Mouse (Mus musculus) MEL (cell line): Measurements from ENCODE around the gene Cat. TPM values are rescaled to one million over a fixed set of nuclear protein-coding genes. Genes with fewer than 3 reads are reported as not detected.

Experiments used
- DNase-seq: peaks from one replicate; pipeline ENCODE4 v3.0.0; 2011; ENCODE audit warnings: low read depth, low spot score
- H3K27ac ChIP-seq: 2 replicates; pipeline ENCODE4 v1.5.1; 2012; ENCODE audit warnings: low read depth, mild to moderate bottlenecking, control low read depth, low read length, moderate library complexity; ENCODE audit not compliant: control insufficient read depth
- H3K27me3 ChIP-seq, 2 experiments: fragments of 150-350 bp in 1 of 2; sonication (generic) in 1 of 2; 2 replicates each; pipeline ENCODE4 v1.6.1; 2012; ENCODE audit warnings: low read length in 2 of 2, mild to moderate bottlenecking in 2 of 2, improper control_type of control experiment in 1 of 2, moderate library complexity in 1 of 2; ENCODE audit not compliant: insufficient read depth in 2 of 2, control insufficient read depth in 1 of 2
- H3K36me3 ChIP-seq, 2 experiments: 2 replicates each; pipeline ENCODE4 v1.6.1; 2012 to 2014; ENCODE audit warnings: low read length in 2 of 2, improper control_type of control experiment in 1 of 2, inconsistent platforms in 1 of 2, mild to moderate bottlenecking in 1 of 2; ENCODE audit not compliant: insufficient read depth in 2 of 2, control insufficient read depth in 1 of 2
- H3K4me1 ChIP-seq, 2 experiments: fragments of 150-350 bp in 1 of 2; sonication (generic) in 1 of 2; 2 replicates each; pipeline ENCODE4 v1.6.1; 2012; ENCODE audit warnings: low read length in 2 of 2, improper control_type of control experiment in 1 of 2, mild to moderate bottlenecking in 1 of 2; ENCODE audit not compliant: insufficient read depth in 2 of 2, control insufficient read depth in 1 of 2
- H3K4me3 ChIP-seq, 2 experiments: fragments of 150-350 bp in 1 of 2; sonication (generic) in 1 of 2; 2 replicates each; pipeline ENCODE4 v1.5.1; 2012; ENCODE audit warnings: low read depth in 2 of 2, low read length in 2 of 2, mild to moderate bottlenecking in 2 of 2, moderate library complexity in 2 of 2, control low read depth in 1 of 2, improper control_type of control experiment in 1 of 2; ENCODE audit not compliant: control insufficient read depth in 1 of 2, insufficient read depth in 1 of 2
- H3K79me2 ChIP-seq: 2 replicates; pipeline ENCODE4 v1.6.1; 2012; ENCODE audit warnings: mild to moderate bottlenecking, low read length, moderate library complexity; ENCODE audit not compliant: control insufficient read depth, poor library complexity, insufficient read depth
- H3K9ac ChIP-seq: 2 replicates; pipeline ENCODE4 v1.6.1; 2012; ENCODE audit warnings: low read depth, mild to moderate bottlenecking, control low read depth, low read length, moderate library complexity; ENCODE audit not compliant: control insufficient read depth, poor library complexity, severe bottlenecking
- H3K9me3 ChIP-seq: fragments of 150-350 bp; sonication (generic); replicated peaks from 2 replicates; pipeline ENCODE4 v1.6.1; 2012; ENCODE audit warnings: mild to moderate bottlenecking, low read length, improper control_type of control experiment, moderate library complexity; ENCODE audit not compliant: insufficient read depth
- CHD1 ChIP-seq: IDR thresholded peaks from 2 replicates; pipeline ENCODE4 v1.6.1; 2012; ENCODE audit warnings: low read depth, mild to moderate bottlenecking, inconsistent platforms, low read length, improper control_type of control experiment
- CTCF ChIP-seq, 3 experiments: IDR thresholded peaks in 2 of 3; conservative IDR thresholded peaks in 1 of 3; 2 replicates each; pipeline ENCODE4 v1.5.1; 2011 to 2012; ENCODE audit warnings: low read length in 3 of 3, low read depth in 2 of 3, mild to moderate bottlenecking in 2 of 3, improper control_type of control experiment in 1 of 3, inconsistent platforms in 1 of 3, mixed read lengths in 1 of 3, moderate library complexity in 1 of 3; ENCODE audit not compliant: control insufficient read depth in 1 of 3, insufficient read depth in 1 of 3, poor library complexity in 1 of 3, severe bottlenecking in 1 of 3
- ETS1 ChIP-seq: IDR thresholded peaks from 2 replicates; pipeline ENCODE4 v1.6.1; 2012; ENCODE audit warnings: low read depth, mild to moderate bottlenecking, inconsistent platforms, low read length, improper control_type of control experiment, moderate library complexity
- GATA1 ChIP-seq: IDR thresholded peaks from 2 replicates; pipeline ENCODE4 v1.6.1; 2011; ENCODE audit warnings: low read depth, low read length, improper control_type of control experiment
- HCFC1 ChIP-seq: IDR thresholded peaks from 2 replicates; pipeline ENCODE4 v1.6.1; 2012; ENCODE audit warnings: low read depth, mild to moderate bottlenecking, inconsistent platforms, low read length, improper control_type of control experiment, moderate library complexity
- JUND ChIP-seq: IDR thresholded peaks from 2 replicates; pipeline ENCODE4 v1.6.1; 2011; ENCODE audit warnings: low read depth, mild to moderate bottlenecking, improper control_type of control experiment, low read length
- KAT2A ChIP-seq: conservative IDR thresholded peaks from 2 replicates; pipeline ENCODE4 v1.6.1; 2012; ENCODE audit warnings: low read depth, low read length, improper control_type of control experiment, inconsistent platforms
- MEF2A ChIP-seq: IDR thresholded peaks from 2 replicates; pipeline ENCODE4 v1.6.1; 2014; ENCODE audit warnings: low read depth, mild to moderate bottlenecking, inconsistent platforms, low read length, improper control_type of control experiment; ENCODE audit not compliant: poor library complexity, insufficient replicate concordance, severe bottlenecking; ENCODE audit errors: extremely low read depth
- MXI1 ChIP-seq: IDR thresholded peaks from 2 replicates; pipeline ENCODE4 v1.6.1; 2011; ENCODE audit warnings: mild to moderate bottlenecking, low read depth, low read length, improper control_type of control experiment
- MYB ChIP-seq: IDR thresholded peaks from 2 replicates; pipeline ENCODE4 v1.6.1; 2011; ENCODE audit warnings: mild to moderate bottlenecking, low read depth, low read length, improper control_type of control experiment
- MYC ChIP-seq: IDR thresholded peaks from 2 replicates; pipeline ENCODE4 v1.6.1; 2011; ENCODE audit warnings: low read depth, mild to moderate bottlenecking, low read length, improper control_type of control experiment, moderate library complexity
- NELFE ChIP-seq: IDR thresholded peaks from 2 replicates; pipeline ENCODE4 v1.6.1; 2011; ENCODE audit warnings: low read depth, low read length, improper control_type of control experiment
- POLR2AphosphoS2 ChIP-seq: IDR thresholded peaks from 2 replicates; pipeline ENCODE4 v1.6.1; 2011; ENCODE audit warnings: low read length, improper control_type of control experiment
- POLR2AphosphoS5 ChIP-seq: IDR thresholded peaks from 2 replicates; pipeline ENCODE4 v1.6.1; 2012; ENCODE audit warnings: low read depth, borderline replicate concordance, mild to moderate bottlenecking, inconsistent platforms, low read length, moderate library complexity, mixed read lengths
- RCOR1 ChIP-seq: IDR thresholded peaks from 2 replicates; pipeline ENCODE4 v1.6.1; 2012; ENCODE audit warnings: low read depth, mild to moderate bottlenecking, inconsistent platforms, low read length, improper control_type of control experiment
- SIN3A ChIP-seq: IDR thresholded peaks from 2 replicates; pipeline ENCODE4 v1.6.1; 2012; ENCODE audit warnings: low read length, improper control_type of control experiment, inconsistent platforms
- SMC3 ChIP-seq: IDR thresholded peaks from 2 replicates; pipeline ENCODE4 v1.6.1; 2011; ENCODE audit warnings: low read depth, low read length, improper control_type of control experiment
- TAL1 ChIP-seq: IDR thresholded peaks from 2 replicates; pipeline ENCODE4 v1.6.1; 2012; ENCODE audit warnings: mild to moderate bottlenecking, inconsistent platforms, low read length, moderate library complexity, mixed read lengths
- TBP ChIP-seq: IDR thresholded peaks from 2 replicates; pipeline ENCODE4 v1.8.0; 2011; ENCODE audit warnings: low read depth, low read length, improper control_type of control experiment
- TCF12 ChIP-seq: IDR thresholded peaks from 2 replicates; pipeline ENCODE4 v1.6.1; 2014; ENCODE audit warnings: low read depth, mild to moderate bottlenecking, inconsistent platforms, low read length, improper control_type of control experiment, moderate library complexity
- UBTF ChIP-seq: IDR thresholded peaks from 2 replicates; pipeline ENCODE4 v1.6.1; 2012; ENCODE audit warnings: low read depth, mild to moderate bottlenecking, inconsistent platforms, low read length, improper control_type of control experiment, moderate library complexity, borderline replicate concordance; ENCODE audit not compliant: insufficient read depth
- USF2 ChIP-seq, 2 experiments: IDR thresholded peaks; 2 replicates each; pipeline ENCODE4 v1.6.1; 2011 to 2012; ENCODE audit warnings: improper control_type of control experiment in 2 of 2, low read length in 2 of 2, borderline replicate concordance in 1 of 2, inconsistent platforms in 1 of 2, low read depth in 1 of 2, mild to moderate bottlenecking in 1 of 2; ENCODE audit not compliant: insufficient read depth in 1 of 2
- ZC3H11A ChIP-seq: IDR thresholded peaks from 2 replicates; pipeline ENCODE4 v1.6.1; 2012; ENCODE audit warnings: low read depth, mild to moderate bottlenecking, inconsistent platforms, low read length, improper control_type of control experiment
- ZKSCAN1 ChIP-seq: IDR thresholded peaks from 2 replicates; pipeline ENCODE4 v1.6.1; 2012; ENCODE audit warnings: low read depth, mild to moderate bottlenecking, inconsistent platforms, low read length, improper control_type of control experiment, moderate library complexity
- polyA plus RNA-seq, 2 experiments: library from polyadenylated mRNA; stranded (reverse) in 1 of 2; unstranded in 1 of 2; fragments of >175 nt in 1 of 2; fragments of >200 nt in 1 of 2; gene quantifications; 2 replicates each; pipeline versions ENCODE4 v1.2.1 to v1.2.4; 2012; ENCODE audit warnings: low replicate concordance in 2 of 2, low read depth in 1 of 2; ENCODE audit not compliant: insufficient read length in 2 of 2, insufficient read depth in 1 of 2, missing spikeins in 1 of 2
- total RNA-seq: library from RNA; depleted of rRNA; stranded (reverse); fragments of 300-350 nt; gene quantifications from 2 replicates; pipeline ENCODE4 v1.2.3, GENCODE M21; 2012

The Cat gene
- total and polyA plus RNA-seq, 3 experiments: 36.4 to 82.0 (median 74.3) TPM

DNA sequence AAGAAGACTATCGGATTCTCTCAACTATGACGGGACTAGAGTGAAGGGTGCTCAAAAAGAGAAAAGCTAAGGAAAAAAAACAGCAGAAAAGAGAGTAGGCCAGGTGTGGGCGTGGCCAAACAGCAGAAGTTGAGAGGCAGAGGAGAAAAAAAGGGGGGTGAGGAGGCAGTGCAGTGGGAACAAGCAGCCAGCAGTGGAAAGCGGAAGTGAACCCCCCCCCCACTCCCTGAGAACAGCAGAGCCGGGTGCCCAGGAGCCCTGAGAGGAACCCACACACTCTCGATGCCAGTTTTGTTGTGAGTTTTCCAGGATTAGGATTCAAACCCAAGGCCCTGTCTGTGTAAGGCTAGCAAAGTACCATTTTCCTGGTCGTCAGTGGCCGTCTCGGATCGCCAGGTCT lies 25.9 kb downstream of the Cat start:
- Histone ChIP-seq H3K27ac (no peak overlapping the region), H3K79me2 (no peaks in the 10 kb centered on the region), H3K4me1 (no peaks in the 10 kb centered on the region), H3K4me3 (no peak overlapping the region), H3K36me3 (peaks cover 0 to 23% of the 10 kb centered on the region in 2 experiments; a peak in 2 of 4 replicates), H3K9ac (no peak overlapping the region), H3K9me3 (no peaks in the 10 kb centered on the region), H3K27me3 (no peaks in the 10 kb centered on the region)
- no peak for TF ChIP-seq ZKSCAN1
- TF ChIP-seq USF2 (IDR thresholded peaks at IDR 0.05; ENCODE audit: borderline replicate concordance in 1 of 2, insufficient read depth in 1 of 2, low read depth in 1 of 2, low read length in 2 of 2): no peak
- TF ChIP-seq TBP: no peak
- no peak for TF ChIP-seq ZC3H11A
- TF ChIP-seq GATA1: no peak
- TF ChIP-seq KAT2A: no peak
- no peak for TF ChIP-seq TAL1
- TF ChIP-seq RCOR1: no peak
- no peak for TF ChIP-seq JUND
- no peak for TF ChIP-seq MXI1
- no peak for TF ChIP-seq ETS1
- TF ChIP-seq MYC: no peak
- no peak for TF ChIP-seq CTCF (IDR thresholded peaks at IDR 0.05 in 2 of 3, conservative IDR thresholded peaks at IDR 0.05 in 1 of 3; ENCODE audit: control insufficient read depth in 1 of 3, insufficient read depth in 1 of 3, low read depth in 2 of 3, low read length in 3 of 3, poor library complexity in 1 of 3, severe bottlenecking in 1 of 3)
- no peak for DNase-seq

DNA sequence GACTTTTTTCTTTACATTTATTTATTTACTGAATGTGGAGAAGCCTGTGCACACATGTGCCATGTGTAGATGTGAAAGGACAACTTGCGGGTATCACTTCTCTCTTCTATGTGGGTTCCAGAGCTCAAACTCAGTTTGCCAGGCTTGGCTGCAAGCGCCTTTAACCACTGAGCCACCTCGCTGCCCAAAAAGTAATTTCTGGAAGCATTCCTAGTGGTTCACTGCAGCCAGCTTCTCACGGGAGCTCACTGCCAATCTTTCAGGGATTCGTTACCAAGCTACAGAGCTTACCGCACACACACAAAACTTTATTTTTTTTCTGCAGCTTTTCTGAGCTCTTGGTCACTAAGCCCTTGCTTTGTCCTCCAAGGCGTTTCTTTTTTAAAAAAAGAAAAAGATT lies 27.3 kb downstream of the Cat start:
- no peak overlapping the region for H3K9ac ChIP-seq
- TF ChIP-seq POLR2AphosphoS5 (no peak), CHD1 (no peak), TCF12 (no peak), ZC3H11A (no peak), CTCF (IDR thresholded peaks at IDR 0.05 in 2 of 3, conservative IDR thresholded peaks at IDR 0.05 in 1 of 3; ENCODE audit: control insufficient read depth in 1 of 3, insufficient read depth in 1 of 3, low read depth in 2 of 3, low read length in 3 of 3, poor library complexity in 1 of 3, severe bottlenecking in 1 of 3) (no peak), NELFE (no peak), RCOR1 (no peak), GATA1 (no peak), MXI1 (no peak), UBTF (no peak), HCFC1 (no peak), SIN3A (no peak), ZKSCAN1 (no peak), MEF2A (no peak), TAL1 (no peak), MYB (no peak), POLR2AphosphoS2 (no peak), ETS1 (no peak), SMC3 (no peak), USF2 (IDR thresholded peaks at IDR 0.05; ENCODE audit: borderline replicate concordance in 1 of 2, insufficient read depth in 1 of 2, low read depth in 1 of 2, low read length in 2 of 2) (no peak)
- DNase-seq: no peak
- no peaks in the 10 kb centered on the region for H3K4me1 ChIP-seq
- H3K27me3 ChIP-seq: no peaks in the 10 kb centered on the region
- H3K9me3 ChIP-seq: no peaks in the 10 kb centered on the region
- peaks cover 0 to 30% of the 10 kb centered on the region in 2 experiments; a peak in 2 of 4 replicates for H3K36me3 ChIP-seq
- no peak overlapping the region for H3K4me3 ChIP-seq
- H3K27ac ChIP-seq: no peak overlapping the region
- H3K79me2 ChIP-seq: no peaks in the 10 kb centered on the region
